Mouse (Mus musculus): Measurements from ENCODE around the gene Adra2b.

Adra2b gene

GRCm38 (mm10) chr2:127362459-127363281, at the start of gene Adra2b:
Adra2b (plus strand) TSS chr2:127363208.
- peak; percentile 92 for DNase-seq

GRCm38 (mm10) chr2:127313878-127314277, 49.1 kb upstream of the Adra2b start:
- DNase-seq = no peak

GRCm38 (mm10) chr2:127314467-127315154, 48.4 kb upstream of the Adra2b start:
- no peak for DNase-seq

GRCm38 (mm10) chr2:127315155-127315470, 47.9 kb upstream of the Adra2b start:
- no peak for DNase-seq

- DNase-seq = no peak
Observed at GRCm38 (mm10) chr2:127316431-127316830, 46.6 kb upstream of the Adra2b start.

GRCm38 (mm10) chr2:127318136-127318535, 44.9 kb upstream of the Adra2b start:
- DNase-seq = no peak

GRCm38 (mm10) chr2:127319071-127319470, 43.9 kb upstream of the Adra2b start:
- DNase-seq = no peak

- no peak for DNase-seq
Observed at GRCm38 (mm10) chr2:127322671-127323285, 40.2 kb upstream of the Adra2b start.

- DNase-seq = no peak
Observed at GRCm38 (mm10) chr2:127323667-127324066, 39.3 kb upstream of the Adra2b start.

GRCm38 (mm10) chr2:127324456-127324855, 38.6 kb upstream of the Adra2b start:
- no peak for DNase-seq

- DNase-seq = no peak
Observed at GRCm38 (mm10) chr2:127328090-127328851, 34.7 kb upstream of the Adra2b start.

- no peak for DNase-seq
Observed at GRCm38 (mm10) chr2:127332807-127333570, 30.0 kb upstream of the Adra2b start.

GRCm38 (mm10) chr2:127333945-127334603, 28.9 kb upstream of the Adra2b start:
- no peak for DNase-seq

GRCm38 (mm10) chr2:127335078-127335541, 27.9 kb upstream of the Adra2b start:
- DNase-seq = no peak

GRCm38 (mm10) chr2:127335767-127336496, 27.1 kb upstream of the Adra2b start, which contains the start of gene Dusp2:
Dusp2 (plus strand) TSS chr2:127336159.
- peak; percentile 82 for DNase-seq

- DNase-seq = no peak
Observed at GRCm38 (mm10) chr2:127336497-127336832, 26.5 kb upstream of the Adra2b start.

- DNase-seq = no peak
Observed at GRCm38 (mm10) chr2:127336885-127337284, 26.1 kb upstream of the Adra2b start.

- DNase-seq = no peak
Observed at GRCm38 (mm10) chr2:127337531-127337930, 25.5 kb upstream of the Adra2b start.

GRCm38 (mm10) chr2:127338012-127338411, 25.0 kb upstream of the Adra2b start:
- DNase-seq = no peak

GRCm38 (mm10) chr2:127338416-127338815, 24.6 kb upstream of the Adra2b start, which contains the start of gene Astl:
Astl (plus strand) TSS chr2:127338639.
- DNase-seq = no peak

GRCm38 (mm10) chr2:127338833-127339232, 24.2 kb upstream of the Adra2b start:
- DNase-seq = no peak
